Mouse (Mus musculus): ENCODE measurements at regions not wholly inside any gene's neighbourhood (a gene's known extent, or its start where the extent isn't known, plus 50 kb on each side); places are given as distances from the start of the nearest gene placed in this dataset.

- TF ChIP-seq CTCF (IDR thresholded peaks at IDR 0.05; ENCODE audit: extremely low read depth, insufficient read length, insufficient replicate concordance, low read depth, low read length) = no peak
- no peak for TF ChIP-seq POLR2A (IDR thresholded peaks at IDR 0.05; ENCODE audit: low read depth, low read length)
These were observed 73.3 kb upstream of the Sp8 start for GRCm38 (mm10) chr12:118772790-118773189.
